Mouse (Mus musculus): ENCODE data around the gene Pex11a. TPM values are rescaled to one million over a fixed set of nuclear protein-coding genes. Genes with fewer than 3 reads are reported as not detected.
"Not testable (repeated sequence)": the region's sequence is repeated elsewhere in the genome, so short reads cannot be mapped to it uniquely, and the experiment has no call there.

The Pex11a gene
- 10 to 100 TPM; 49.2 to 49.3 TPM for total RNA-seq (2021)
- long read RNA-seq, experiment 1, transcript Pex11a-203 (2 exons, 1,044 nt): minor isoform, 7 of 60 reads
- long read RNA-seq, experiment 1, transcript Pex11a-201 (3 exons, 2,241 nt): major isoform, 42 of 60 reads
- long read RNA-seq, experiment 1, partial matches to known transcripts: 0 of 60 reads
- long read RNA-seq, experiment 1, other reads (novel, unspliced or antisense): 10 of 60 reads
- long read RNA-seq, experiment 2, transcript Pex11a-203 (2 exons, 1,044 nt): minor isoform, 8 of 33 reads
- long read RNA-seq, experiment 2, transcript Pex11a-201 (3 exons, 2,241 nt): major isoform, 20 of 33 reads
- long read RNA-seq, experiment 2, partial matches to known transcripts: 0 of 33 reads
- long read RNA-seq, experiment 2, other reads (novel, unspliced or antisense): 4 of 33 reads

GRCm38 (mm10) chr7:79742659-79743536, at the start of gene Pex11a, which contains the start of gene Wdr93:
Gene Pex11a, minus strand, starts transcription at chr7:79743131.
Gene Wdr93, plus strand, starts transcription at chr7:79743163.
- peak; percentile 91 to 92 for DNase-seq

- DNase-seq: not testable (repeated sequence)
These were observed 46.9 kb upstream of the Pex11a start for GRCm38 (mm10) chr7:79789812-79790211.

DNA sequence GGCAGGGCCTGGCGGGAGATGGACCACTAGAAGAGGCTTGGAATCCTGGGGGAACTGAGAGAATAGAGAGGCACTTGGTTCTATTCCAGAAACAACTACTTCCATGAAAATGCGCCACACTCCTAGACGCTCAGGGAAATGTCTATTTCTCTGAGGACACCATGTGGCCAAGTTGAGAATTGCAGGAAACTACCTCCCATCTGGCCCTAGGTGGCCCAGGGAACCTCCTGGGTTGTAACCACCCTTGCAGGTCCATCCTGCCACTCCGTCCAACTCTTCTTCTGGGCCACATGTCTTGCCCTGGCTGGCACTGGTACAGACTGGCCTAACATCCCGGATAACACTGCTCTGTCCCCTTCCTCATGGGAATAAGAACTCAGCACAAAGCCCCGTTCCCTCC, 43.4 kb upstream of the Pex11a start:
- DNase-seq: peak; percentile 73 to 81

DNA sequence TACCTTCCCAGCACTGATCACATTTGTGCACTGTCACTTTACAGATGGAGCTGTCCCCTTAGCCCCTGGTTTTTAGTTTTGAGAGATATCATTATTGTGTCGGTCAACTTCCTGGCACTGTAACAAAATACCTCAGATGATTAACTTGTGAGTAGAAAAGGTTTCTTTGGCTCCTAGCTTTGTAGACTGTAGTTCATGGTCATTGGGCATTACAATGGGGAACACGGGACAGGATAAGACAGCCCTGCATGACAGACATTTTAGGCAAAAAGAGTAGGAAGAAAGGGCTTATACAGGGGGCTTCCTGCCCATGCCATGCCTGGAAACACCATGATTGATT, 39.6 kb upstream of the Pex11a start:
- no peak for DNase-seq

GRCm38 (mm10) chr7:79781826-79782515, 39.0 kb upstream of the Pex11a start:
- peak in 1 of 2 experiments; percentile 61 for DNase-seq

GRCm38 (mm10) chr7:79780647-79781626, 38.0 kb upstream of the Pex11a start:
- DNase-seq: peak; percentile 79 to 86

GRCm38 (mm10) chr7:79771561-79772512, 28.9 kb upstream of the Pex11a start:
- DNase-seq: peak; percentile 32 to 35

GRCm38 (mm10) chr7:79769664-79770063, 26.7 kb upstream of the Pex11a start:
- DNase-seq: no peak

DNA sequence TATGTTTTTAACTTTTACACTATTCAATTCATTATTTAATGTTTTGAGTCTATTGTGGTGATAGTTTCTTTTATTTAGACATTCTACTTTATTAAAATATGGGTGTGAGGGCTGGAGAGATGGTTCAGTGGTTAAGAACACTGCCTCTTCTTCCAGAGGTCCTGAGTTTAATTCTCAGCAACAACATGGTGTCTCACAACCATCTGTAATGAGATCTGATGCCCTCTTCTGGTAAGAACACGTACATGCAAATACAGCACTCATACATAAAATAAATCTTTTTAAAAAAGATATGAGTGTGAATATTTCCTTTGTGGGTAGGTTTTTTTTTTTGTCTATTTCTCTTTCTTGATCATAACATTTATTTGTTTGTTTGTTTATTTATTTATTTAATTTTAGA, 23.1 kb upstream of the Pex11a start:
- no peak for DNase-seq

- DNase-seq: peak in 1 of 2 experiments; percentile 13
These were observed 19.2 kb upstream of the Pex11a start for GRCm38 (mm10) chr7:79762106-79762505.

DNA sequence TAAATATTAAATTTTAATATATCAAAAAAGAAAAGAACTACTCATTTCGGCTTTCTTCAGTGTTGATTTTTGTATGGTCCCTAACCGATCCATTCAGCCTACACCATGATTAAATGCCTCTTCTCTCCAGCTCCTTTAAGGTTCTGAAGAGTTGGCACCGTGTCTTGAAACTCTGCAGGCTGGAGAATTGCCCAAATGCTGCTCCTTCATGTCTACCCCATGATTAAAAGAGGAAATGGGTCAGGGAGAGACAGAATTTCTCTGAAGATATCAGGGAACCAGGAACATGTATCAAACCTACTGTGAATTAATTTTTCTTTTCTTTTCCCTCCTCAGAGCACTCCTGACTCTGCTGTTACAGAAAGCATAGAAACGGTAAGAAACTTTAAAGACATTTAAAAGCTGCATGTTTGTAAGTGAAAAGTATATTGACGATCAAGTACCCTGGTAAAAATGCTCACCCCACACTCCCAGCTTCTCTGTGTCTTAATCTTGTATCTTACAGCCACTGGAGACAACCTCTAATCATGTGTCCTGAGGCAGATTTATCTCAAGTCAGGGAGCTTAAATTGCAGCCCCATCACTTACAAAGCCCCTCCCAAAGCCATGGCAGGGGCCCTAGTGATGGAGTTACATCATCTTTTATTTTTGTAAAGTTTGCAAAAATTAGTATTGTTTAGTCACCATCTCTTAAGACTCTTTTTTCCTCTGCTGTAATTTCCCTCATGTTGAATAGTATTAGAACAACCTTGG, 18.4 kb upstream of the Pex11a start:
- peak; percentile 19 to 52 for DNase-seq

DNA sequence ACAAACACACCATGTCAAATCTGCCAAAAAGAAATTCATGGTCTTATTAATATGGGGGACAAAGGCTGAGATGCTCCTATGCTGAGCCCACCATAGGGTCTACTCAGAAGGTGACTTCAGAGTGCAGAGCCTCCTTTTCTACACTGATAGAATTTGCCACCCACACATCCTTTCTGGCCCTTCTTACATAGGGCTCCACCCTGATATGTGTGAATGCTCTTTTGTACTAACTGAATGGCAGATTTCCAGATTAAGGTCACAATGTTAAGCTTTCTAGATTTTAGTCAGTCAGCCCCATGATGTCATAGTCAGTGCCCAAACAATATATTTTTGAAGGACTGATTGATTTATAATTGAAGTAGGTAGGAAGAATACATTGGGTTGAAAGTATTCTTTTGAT, 16.8 kb upstream of the Pex11a start:
- DNase-seq: no peak

- DNase-seq: peak; percentile 51 to 72
These were observed 15.2 kb upstream of the Pex11a start for GRCm38 (mm10) chr7:79758176-79758575.

GRCm38 (mm10) chr7:79756334-79756733, 13.4 kb upstream of the Pex11a start:
- no peak for DNase-seq

- no peak for DNase-seq
These were observed 6.6 kb upstream of the Pex11a start for GRCm38 (mm10) chr7:79749511-79749910.

- DNase-seq: no peak
These were observed 4.7 kb upstream of the Pex11a start for GRCm38 (mm10) chr7:79747659-79748058.

- DNase-seq: no peak
These were observed 1.7 kb upstream of the Pex11a start for GRCm38 (mm10) chr7:79744585-79744984.

- no peak for DNase-seq
These were observed 1.1 kb upstream of the Pex11a start for GRCm38 (mm10) chr7:79744051-79744450.

GRCm38 (mm10) chr7:79742277-79742658, 663 bp downstream of the Pex11a start:
- no peak for DNase-seq

All from adrenal gland, postnatal 36 days (tissue).